Mouse (Mus musculus): ENCODE results near the gene Pcgf5.

- TF ChIP-seq CTCF (IDR thresholded peaks at IDR 0.05; ENCODE audit: low read depth), result no peak
- no peak for TF ChIP-seq EP300 (IDR thresholded peaks at IDR 0.05; ENCODE audit: low read depth)
These were observed 36.3 kb downstream of the Pcgf5 start for GRCm38 (mm10) chr19:36384426-36384825.
